Mouse (Mus musculus): ENCODE measurements around the gene Tlr2. TPM values are rescaled to one million over a fixed set of nuclear protein-coding genes. Genes with fewer than 3 reads are reported as not detected.

Gene Tlr2
- polyA plus RNA-seq, 1 experiment: not detected

GRCm38 (mm10) chr3:83801649-83802155 lies 39.9 kb downstream of the Tlr2 start:
- TF ChIP-seq TAL1 (IDR thresholded peaks at IDR 0.05; ENCODE audit: low read length): no peak
- no peak for TF ChIP-seq GATA1 (IDR thresholded peaks at IDR 0.05; ENCODE audit: low read length)
- peaks cover 8% of the 10 kb centered on the region; the same call in 1 of the 2 replicates for H3K9me3 ChIP-seq (ENCODE audit: control insufficient read depth, low read length)
- no peak overlapping the region for H3K4me3 ChIP-seq (replicated peaks)
- H3K36me3 ChIP-seq (ENCODE audit: control insufficient read depth): no peaks in the 10 kb centered on the region
- no peaks in the 10 kb centered on the region for H3K27me3 ChIP-seq (ENCODE audit: control insufficient read depth)
- no peaks in the 10 kb centered on the region for H3K4me1 ChIP-seq (ENCODE audit: control insufficient read depth)

GRCm38 (mm10) chr3:83799486-83799885 lies 42.1 kb downstream of the Tlr2 start:
- Histone ChIP-seq H3K4me3 (replicated peaks) (no peak overlapping the region), H3K9me3 (ENCODE audit: control insufficient read depth, low read length) (peaks cover 8% of the 10 kb centered on the region; the same call in 1 of the 2 replicates), H3K36me3 (ENCODE audit: control insufficient read depth) (no peaks in the 10 kb centered on the region), H3K4me1 (ENCODE audit: control insufficient read depth) (no peaks in the 10 kb centered on the region), H3K27me3 (ENCODE audit: control insufficient read depth) (no peaks in the 10 kb centered on the region)
- TF ChIP-seq TAL1 (IDR thresholded peaks at IDR 0.05; ENCODE audit: low read length) (no peak), GATA1 (IDR thresholded peaks at IDR 0.05; ENCODE audit: low read length) (no peak)

GRCm38 (mm10) chr3:83797828-83798227 lies 43.7 kb downstream of the Tlr2 start:
- peaks cover 8% of the 10 kb centered on the region; the same call in 1 of the 2 replicates for H3K9me3 ChIP-seq (ENCODE audit: control insufficient read depth, low read length)
- TF ChIP-seq TAL1 (IDR thresholded peaks at IDR 0.05; ENCODE audit: low read length): no peak
- no peak for TF ChIP-seq GATA1 (IDR thresholded peaks at IDR 0.05; ENCODE audit: low read length)
- H3K4me3 ChIP-seq (replicated peaks): no peak overlapping the region
- no peaks in the 10 kb centered on the region for H3K27me3 ChIP-seq (ENCODE audit: control insufficient read depth)
- H3K4me1 ChIP-seq (ENCODE audit: control insufficient read depth): no peaks in the 10 kb centered on the region
- H3K36me3 ChIP-seq (ENCODE audit: control insufficient read depth): no peaks in the 10 kb centered on the region

- TF ChIP-seq GATA1 (IDR thresholded peaks at IDR 0.05; ENCODE audit: low read length) (no peak), TAL1 (IDR thresholded peaks at IDR 0.05; ENCODE audit: low read length) (no peak)
- no peak overlapping the region for H3K4me3 ChIP-seq (replicated peaks)
Observed at GRCm38 (mm10) chr3:83797098-83797497, 44.5 kb downstream of the Tlr2 start.

GRCm38 (mm10) chr3:83791444-83791843 lies 50.1 kb downstream of the Tlr2 start:
- H3K4me1 ChIP-seq (ENCODE audit: control insufficient read depth): no peaks in the 10 kb centered on the region
- no peaks in the 10 kb centered on the region for H3K36me3 ChIP-seq (ENCODE audit: control insufficient read depth)
- no peak for TF ChIP-seq GATA1 (IDR thresholded peaks at IDR 0.05; ENCODE audit: low read length)
- no peak for TF ChIP-seq TAL1 (IDR thresholded peaks at IDR 0.05; ENCODE audit: low read length)
- peaks cover 30% of the 10 kb centered on the region for H3K27me3 ChIP-seq (ENCODE audit: control insufficient read depth)
- no peaks in the 10 kb centered on the region for H3K9me3 ChIP-seq (ENCODE audit: control insufficient read depth, low read length)
- H3K4me3 ChIP-seq (replicated peaks): no peak overlapping the region

More at GRCm38 (mm10) chr3:83797098-83797497, 44.5 kb downstream of the Tlr2 start:
- Histone ChIP-seq H3K4me1 (ENCODE audit: control insufficient read depth) (no peaks in the 10 kb centered on the region), H3K36me3 (ENCODE audit: control insufficient read depth) (no peaks in the 10 kb centered on the region), H3K9me3 (ENCODE audit: control insufficient read depth, low read length) (peaks cover 4% of the 10 kb centered on the region; the same call in 1 of the 2 replicates), H3K27me3 (ENCODE audit: control insufficient read depth) (no peaks in the 10 kb centered on the region)

GRCm38 (mm10) chr3:83789651-83790451 lies 51.7 kb downstream of the Tlr2 start:
- Histone ChIP-seq H3K9me3 (ENCODE audit: control insufficient read depth, low read length) (no peaks in the 10 kb centered on the region), H3K27me3 (ENCODE audit: control insufficient read depth) (peaks cover 30% of the 10 kb centered on the region), H3K4me1 (ENCODE audit: control insufficient read depth) (no peaks in the 10 kb centered on the region), H3K36me3 (ENCODE audit: control insufficient read depth) (no peaks in the 10 kb centered on the region), H3K4me3 (replicated peaks) (peak overlapping the region; percentile 25)
- no peak for TF ChIP-seq GATA1 (IDR thresholded peaks at IDR 0.05; ENCODE audit: low read length)
- TF ChIP-seq TAL1 (IDR thresholded peaks at IDR 0.05; ENCODE audit: low read length): no peak

- Histone ChIP-seq H3K27me3 (ENCODE audit: control insufficient read depth) (peaks cover 30% of the 10 kb centered on the region), H3K4me3 (replicated peaks) (no peak overlapping the region), H3K36me3 (ENCODE audit: control insufficient read depth) (no peaks in the 10 kb centered on the region), H3K4me1 (ENCODE audit: control insufficient read depth) (no peaks in the 10 kb centered on the region), H3K9me3 (ENCODE audit: control insufficient read depth, low read length) (no peaks in the 10 kb centered on the region)
- TF ChIP-seq GATA1 (IDR thresholded peaks at IDR 0.05; ENCODE audit: low read length) (no peak), TAL1 (IDR thresholded peaks at IDR 0.05; ENCODE audit: low read length) (no peak)
Observed at GRCm38 (mm10) chr3:83787776-83788305, 53.7 kb downstream of the Tlr2 start.

- no peaks in the 10 kb centered on the region for H3K9me3 ChIP-seq (ENCODE audit: control insufficient read depth, low read length)
- no peaks in the 10 kb centered on the region for H3K4me1 ChIP-seq (ENCODE audit: control insufficient read depth)
- no peaks in the 10 kb centered on the region for H3K36me3 ChIP-seq (ENCODE audit: control insufficient read depth)
- TF ChIP-seq TAL1 (IDR thresholded peaks at IDR 0.05; ENCODE audit: low read length): no peak
- no peak for TF ChIP-seq GATA1 (IDR thresholded peaks at IDR 0.05; ENCODE audit: low read length)
- peaks cover 30% of the 10 kb centered on the region for H3K27me3 ChIP-seq (ENCODE audit: control insufficient read depth)
- H3K4me3 ChIP-seq (replicated peaks): no peak overlapping the region
Observed at GRCm38 (mm10) chr3:83787086-83787485, 54.5 kb downstream of the Tlr2 start.

Other genes with a start within 250 kb of the Tlr2 start
- gene Sfrp2, start 75.4 kb downstream of the Tlr2 start, polyA plus RNA-seq (2012): not detected in 2 replicates
- 9.3 and 10.8 TPM in 2 replicates for gene Tmem131l, start 198.4 kb upstream of the Tlr2 start, polyA plus RNA-seq (2012)